10 mouse cellular contexts compared by ENCODE assay signal in genomic region chr13:90464051-90464450, GRCm38 (mm10).
DNase-seq lines count a peak whose midpoint lies in the region; ATAC-seq lines count a peak whose summit lies in the region.
"Had no signal": no experiment of that assay in that cellular context is flagged by ENCODE, and none has a peak within 500 bp of the region (broad histone marks: within the 10 kb centered on the region; RNA-seq: fewer than 3 reads in every experiment).

No protein-coding gene starts in this region.

- H3K4me3 ChIP-seq in liver, embryonic 11.5 days (ENCODE audit: low read depth, low read length) = no peak overlapping the region
- H3K4me3 ChIP-seq: lung, embryonic 15.5 days had no signal

- no peak overlapping the region for H3K4me2 ChIP-seq in liver, embryonic 11.5 days
- H3K4me2 ChIP-seq: lung, embryonic 15.5 days had no signal

- H3K9me3 ChIP-seq in liver, embryonic 11.5 days (ENCODE audit: control insufficient read depth, low read length) = no peaks in the 10 kb centered on the region
- H3K9me3 ChIP-seq: lung, embryonic 15.5 days had no signal

- no peaks in the 10 kb centered on the region for H3K27me3 ChIP-seq in liver, embryonic 11.5 days (replicated peaks; ENCODE audit: control insufficient read depth, insufficient read depth, low read length)
- H3K27me3 ChIP-seq: lung, embryonic 15.5 days had no signal

- no peaks in the 10 kb centered on the region for H3K36me3 ChIP-seq in liver, embryonic 11.5 days (ENCODE audit: control insufficient read depth, insufficient read depth, low read length)
- H3K36me3 ChIP-seq: lung, embryonic 15.5 days had no signal

- no peaks in the 10 kb centered on the region for H3K4me1 ChIP-seq in liver, embryonic 11.5 days (replicated peaks; ENCODE audit: control insufficient read depth, insufficient read depth, low read length)

- DNase-seq in liver = peak; percentile 16
- no peak for DNase-seq in liver, embryonic 11.5 days (ENCODE audit: low spot score)
- DNase-seq in gastrocnemius, adult 8-10 months (ENCODE audit: low spot score in 2 of 2) = peak; percentile 7 to 13
- peak; percentile 71 for DNase-seq in kidney, adult 11 months
- DNase-seq in lung, postnatal 25 days (ENCODE audit: low spot score) = peak; percentile 3
- DNase-seq in cerebellum, postnatal 25 days = no peak
- no peak for DNase-seq in cerebellum, adult 11-12 months
- DNase-seq in thymus, postnatal 14 days = no peak
- DNase-seq: layer of hippocampus, adult 9-11 months had no signal

- no peak overlapping the region for H3K27ac ChIP-seq in liver, embryonic 11.5 days (ENCODE audit: low read depth, low read length)
- H3K27ac ChIP-seq: lung, embryonic 15.5 days had no signal

- ATAC-seq in liver, embryonic 11.5 days (replicated peaks; ENCODE audit: low FRiP score) = no peak

- H3K9ac ChIP-seq in liver, embryonic 11.5 days (ENCODE audit: low read depth, low read length) = no peak overlapping the region
- H3K9ac ChIP-seq: lung, embryonic 15.5 days had no signal

- WGBS in liver, embryonic 11.5 days = 75% methylated on average over 2 of the region's 2 CpGs

Comparison
In these comparisons a context has a peak if more than half of its experiments do, and no peak if none do; other contexts are left out.
1. DNase-seq: peak in liver (single experiment), gastrocnemius, adult 8-10 months (2 of 2), kidney, adult 11 months (single experiment) and lung, postnatal 25 days (single experiment); none in liver, embryonic 11.5 days (single experiment), cerebellum, postnatal 25 days (0 of 2), cerebellum, adult 11-12 months (single experiment) and thymus, postnatal 14 days (single experiment).